Mouse (Mus musculus): ENCODE results near the gene Plekhj1.

GRCm38 (mm10) chr10:80823847-80824643 is 25.6 kb upstream of the Plekhj1 start:
- TF ChIP-seq CTCF (IDR thresholded peaks at IDR 0.05; ENCODE audit: extremely low read depth, insufficient read length, insufficient replicate concordance, low read depth, low read length) (no peak), POLR2A (IDR thresholded peaks at IDR 0.05; ENCODE audit: low read depth, low read length) (no peak)
